Mouse (Mus musculus) liver, adult 2 months (tissue): ENCODE measurements around the gene Arhgap45.

Source experiments
- CTCF ChIP-seq: fragments of 200-500 bp; IDR thresholded peaks from 2 replicates; pipeline ENCODE4 v1.5.1; 2011; ENCODE audit warnings: low read depth, low read length, control low read depth
- POLR2A ChIP-seq: fragments of 200-500 bp; IDR thresholded peaks from 2 replicates; pipeline ENCODE4 v1.6.1; 2011; ENCODE audit warnings: low read length, control low read depth; ENCODE audit not compliant: insufficient read depth; ENCODE audit errors: extremely low read depth

DNA sequence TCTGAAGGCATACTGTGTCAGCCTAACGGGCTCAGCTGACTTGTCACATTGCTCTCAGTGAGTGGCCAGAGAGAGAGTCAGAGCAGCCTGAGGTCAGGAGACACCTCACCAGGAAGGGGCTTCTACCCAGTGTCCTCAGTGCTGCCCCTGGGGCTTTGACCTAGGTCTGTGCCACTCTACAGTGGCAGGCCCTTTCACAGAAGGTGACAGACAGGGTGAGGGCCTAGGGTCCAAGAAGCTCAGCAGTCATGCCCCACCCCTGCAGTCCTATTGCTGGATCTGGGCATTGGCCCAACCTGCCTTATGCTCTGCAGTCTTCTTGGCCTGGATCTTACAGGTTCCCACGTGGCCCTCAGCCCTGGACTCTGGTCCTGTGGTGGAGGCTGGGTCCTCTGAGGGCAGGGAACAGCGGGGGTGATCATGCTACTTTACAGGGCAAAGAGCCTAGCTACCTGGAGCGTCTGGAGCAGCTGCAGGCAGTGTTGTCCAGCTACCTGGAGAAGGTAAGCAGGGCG is 49.5 kb upstream of the Arhgap45 start:
- no peak for TF ChIP-seq CTCF
- TF ChIP-seq POLR2A = no peak
